Mouse (Mus musculus) hindbrain, embryonic 16.5 days (tissue): ENCODE data around the gene Zfp13. TPM values are rescaled to one million over a fixed set of nuclear protein-coding genes. Genes with fewer than 3 reads are reported as not detected.
A peak's percentile ranks its signal among the peaks of the same experiment; 100 is the strongest.

Source experiments
- ATAC-seq: fragments of 200-750 bp; cut with Nextera tagmentation; 2 replicates; pipeline ENCODE4 v1.8.0; 2017; ENCODE audit warnings: moderate TSS enrichment, moderate library complexity
- H3K27ac ChIP-seq: fragments of 300-500 bp; sonication (generic); 2 replicates; pipeline ENCODE4 v1.5.1; 2014; ENCODE audit warnings: low read depth, mild to moderate bottlenecking, control low read depth, low read length, moderate library complexity
- H3K27me3 ChIP-seq: fragments of 300-500 bp; sonication (generic); replicated peaks from 2 replicates; pipeline ENCODE4 v1.6.1; 2014; ENCODE audit warnings: low read length; ENCODE audit not compliant: control insufficient read depth, insufficient read depth
- H3K36me3 ChIP-seq: fragments of 300-500 bp; sonication (generic); 2 replicates; pipeline ENCODE4 v1.6.1; 2014; ENCODE audit warnings: mild to moderate bottlenecking, low read length, moderate library complexity, mixed read lengths; ENCODE audit not compliant: control insufficient read depth, insufficient read depth
- H3K4me1 ChIP-seq: fragments of 300-500 bp; sonication (generic); 2 replicates; pipeline ENCODE4 v1.6.1; 2014; ENCODE audit warnings: low read depth, low read length; ENCODE audit not compliant: control insufficient read depth, insufficient read depth
- H3K4me2 ChIP-seq: fragments of 300-500 bp; sonication (generic); 2 replicates; pipeline ENCODE4 v1.6.1; 2014; ENCODE audit warnings: mild to moderate bottlenecking, low read length, control low read depth, moderate library complexity
- H3K4me3 ChIP-seq: fragments of 300-500 bp; sonication (generic); 2 replicates; pipeline ENCODE4 v1.5.1; 2014; ENCODE audit warnings: mild to moderate bottlenecking, low read length, control low read depth, moderate library complexity
- H3K9ac ChIP-seq: fragments of 300-500 bp; sonication (generic); 2 replicates; pipeline ENCODE4 v1.6.1; 2014; ENCODE audit warnings: low read depth, mild to moderate bottlenecking, control low read depth, low read length, moderate library complexity
- H3K9me3 ChIP-seq: fragments of 300-500 bp; sonication (generic); 2 replicates; pipeline ENCODE4 v1.6.1; 2014; ENCODE audit warnings: mild to moderate bottlenecking, low read length, moderate library complexity; ENCODE audit not compliant: control insufficient read depth
- WGBS: fragments of 180-500 bp; shearing (Covaris S2); extraction: QIAGEN DNeasy Blood & Tissue Kit; methylation state at CpG from one replicate; pipeline ENCODE4 v1.1.7; 2014; 5-methylcytosine and 5-hydroxymethylcytosine counted together
- polyA plus RNA-seq: library from polyadenylated mRNA; unstranded; fragments of >200 nt; fragmentation: Nextera tagmentation; extraction: Ambion mirVana; gene quantifications from 2 replicates; pipeline ENCODE4 v1.2.1, GENCODE M21; 2015

Zfp13 gene
- polyA plus RNA-seq, 1 experiment from 2014 or later: 26.4 TPM

GRCm38 (mm10) chr17:23610361-23610800, 11.1 kb upstream of the Zfp13 start:
- H3K36me3 ChIP-seq: no peaks in the 10 kb centered on the region
- H3K4me3 ChIP-seq: no peak overlapping the region
- ATAC-seq: no peak
- 86% methylated on average over 28 of the region's 28 CpGs for WGBS
- H3K27me3 ChIP-seq: no peaks in the 10 kb centered on the region
- H3K4me2 ChIP-seq: no peak overlapping the region
- H3K4me1 ChIP-seq: no peaks in the 10 kb centered on the region
- H3K27ac ChIP-seq: no peak overlapping the region
- no peaks in the 10 kb centered on the region for H3K9me3 ChIP-seq
- no peak overlapping the region for H3K9ac ChIP-seq

GRCm38 (mm10) chr17:23609612-23610011, 10.3 kb upstream of the Zfp13 start:
- Histone ChIP-seq H3K27me3 (no peaks in the 10 kb centered on the region), H3K9ac (no peak overlapping the region), H3K27ac (no peak overlapping the region), H3K4me2 (no peak overlapping the region), H3K36me3 (no peaks in the 10 kb centered on the region), H3K9me3 (no peaks in the 10 kb centered on the region), H3K4me3 (no peak overlapping the region), H3K4me1 (no peaks in the 10 kb centered on the region)
- no peak for ATAC-seq
- WGBS: 89% methylated on average over 24 of the region's 24 CpGs

DNA sequence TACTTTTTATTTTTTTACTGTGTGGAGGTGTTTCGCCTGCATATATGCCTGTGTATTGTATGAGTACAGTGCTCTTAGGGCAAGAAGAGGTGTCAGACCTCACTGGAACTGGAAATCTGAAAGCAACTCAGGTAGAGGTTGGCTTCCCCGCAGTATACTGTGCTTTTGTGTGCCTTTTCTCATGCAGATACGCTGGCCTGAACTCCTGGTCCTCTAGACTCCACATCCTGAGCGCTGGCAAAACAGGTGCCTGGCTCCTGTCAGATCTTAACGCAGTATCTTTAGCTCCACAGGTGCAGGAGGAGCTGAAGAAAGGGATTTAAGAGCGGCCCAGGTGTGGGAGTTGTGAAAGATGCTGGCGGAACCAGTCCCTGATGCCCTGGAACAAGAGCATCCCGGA, 5.9 kb upstream of the Zfp13 start:
- H3K36me3 ChIP-seq: no peaks in the 10 kb centered on the region
- no peak overlapping the region for H3K27ac ChIP-seq
- no peaks in the 10 kb centered on the region for H3K4me1 ChIP-seq
- no peaks in the 10 kb centered on the region for H3K9me3 ChIP-seq
- no peak overlapping the region for H3K9ac ChIP-seq
- H3K27me3 ChIP-seq: no peaks in the 10 kb centered on the region
- WGBS: 78% methylated on average over 8 of the region's 8 CpGs
- H3K4me3 ChIP-seq: no peak overlapping the region
- no peak for ATAC-seq
- no peak overlapping the region for H3K4me2 ChIP-seq

GRCm38 (mm10) chr17:23604394-23604793, 5.1 kb upstream of the Zfp13 start:
- 86% methylated on average over 7 of the region's 7 CpGs for WGBS
- H3K4me1 ChIP-seq: no peaks in the 10 kb centered on the region
- H3K27me3 ChIP-seq: no peaks in the 10 kb centered on the region
- no peaks in the 10 kb centered on the region for H3K36me3 ChIP-seq
- no peak overlapping the region for H3K27ac ChIP-seq
- ATAC-seq: no peak
- no peak overlapping the region for H3K9ac ChIP-seq
- H3K9me3 ChIP-seq: no peaks in the 10 kb centered on the region
- H3K4me2 ChIP-seq: no peak overlapping the region
- no peak overlapping the region for H3K4me3 ChIP-seq

- Histone ChIP-seq H3K4me1 (peaks cover 2% of the 10 kb centered on the region; the same call in 1 of the 2 replicates), H3K4me2 (no peak overlapping the region), H3K27ac (no peak overlapping the region), H3K9ac (no peak overlapping the region), H3K27me3 (no peaks in the 10 kb centered on the region), H3K9me3 (no peaks in the 10 kb centered on the region), H3K36me3 (no peaks in the 10 kb centered on the region), H3K4me3 (no peak overlapping the region)
- 66% methylated on average over 2 of the region's 2 CpGs for WGBS
- no peak for ATAC-seq
Measured at GRCm38 (mm10) chr17:23603542-23603941, 4.3 kb upstream of the Zfp13 start.

GRCm38 (mm10) chr17:23603077-23603476, 3.8 kb upstream of the Zfp13 start:
- Histone ChIP-seq H3K4me1 (peaks cover 3% of the 10 kb centered on the region; the same call in 1 of the 2 replicates), H3K27me3 (no peaks in the 10 kb centered on the region), H3K36me3 (no peaks in the 10 kb centered on the region), H3K27ac (no peak overlapping the region), H3K4me2 (no peak overlapping the region), H3K9me3 (no peaks in the 10 kb centered on the region), H3K9ac (no peak overlapping the region), H3K4me3 (no peak overlapping the region)
- ATAC-seq: no peak
- 21% methylated on average over 8 of the region's 8 CpGs for WGBS

DNA sequence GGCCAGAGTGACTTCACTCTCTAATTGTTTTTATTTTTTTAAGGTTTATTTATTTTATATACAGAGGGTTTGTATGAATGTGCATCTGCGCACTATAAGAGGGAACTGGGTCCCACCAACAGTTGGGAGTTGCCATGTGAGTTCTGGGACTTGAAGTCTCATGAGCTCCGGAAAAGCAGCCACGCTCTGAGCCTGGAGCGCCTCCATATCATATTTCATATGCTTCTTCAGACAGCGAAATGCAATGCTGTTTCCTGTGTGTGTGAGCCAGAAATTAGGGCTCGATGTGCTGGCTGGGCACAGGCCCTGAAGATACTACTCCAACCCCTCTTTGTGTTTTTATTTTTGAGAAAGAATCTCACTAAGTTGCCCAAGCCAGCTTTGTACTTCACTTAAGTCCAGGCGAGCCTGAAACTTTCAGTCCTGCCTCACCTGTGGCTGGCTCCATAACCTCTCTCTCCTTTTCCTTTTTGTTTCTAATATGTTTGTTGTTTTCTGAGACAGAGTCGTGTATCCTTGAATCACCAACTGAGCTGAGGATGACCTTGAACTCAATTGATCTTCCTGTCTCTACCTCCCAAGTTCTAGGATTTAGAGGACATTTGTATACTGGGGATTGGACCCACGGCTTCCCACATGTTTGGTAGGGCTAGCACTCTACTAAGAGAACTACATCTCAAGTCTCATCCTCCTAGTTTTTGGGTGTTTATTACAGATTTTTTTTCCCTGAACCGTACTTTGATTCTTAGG, 2.7 kb upstream of the Zfp13 start:
- H3K4me2 ChIP-seq: no peak overlapping the region
- peaks cover 3% of the 10 kb centered on the region; the same call in 1 of the 2 replicates for H3K4me1 ChIP-seq
- no peaks in the 10 kb centered on the region for H3K27me3 ChIP-seq
- H3K4me3 ChIP-seq: no peak overlapping the region
- ATAC-seq: no peak
- WGBS: 56% methylated on average over 10 of the region's 10 CpGs
- no peak overlapping the region for H3K9ac ChIP-seq
- no peak overlapping the region for H3K27ac ChIP-seq
- H3K36me3 ChIP-seq: no peaks in the 10 kb centered on the region
- no peaks in the 10 kb centered on the region for H3K9me3 ChIP-seq

- ATAC-seq: no peak
- Histone ChIP-seq H3K9me3 (no peaks in the 10 kb centered on the region), H3K4me3 (no peak within 1 kb of the TSS), H3K36me3 (no peaks in the 10 kb centered on the region), H3K4me2 (peak within 1 kb of the TSS; percentile 72), H3K27ac (no peak within 1 kb of the TSS), H3K27me3 (no peaks in the 10 kb centered on the region), H3K9ac (no peak within 1 kb of the TSS; the same call in 1 of the 2 replicates), H3K4me1 (peaks cover 3% of the 10 kb centered on the region; the same call in 1 of the 2 replicates)
- WGBS: 33% methylated on average over 15 of the region's 15 CpGs
Measured at GRCm38 (mm10) chr17:23600641-23601622, 1.6 kb upstream of the Zfp13 start, which contains the start of gene Zscan10. Gene Zscan10 (plus strand): TSS chr17:23600856.

GRCm38 (mm10) chr17:23599605-23600063, 347 bp upstream of the Zfp13 start:
- H3K36me3 ChIP-seq: no peaks in the 10 kb centered on the region
- no peaks in the 10 kb centered on the region for H3K27me3 ChIP-seq
- 55% methylated on average over 7 of the region's 7 CpGs for WGBS
- H3K4me1 ChIP-seq: peaks cover 3% of the 10 kb centered on the region; the same call in 1 of the 2 replicates
- no peaks in the 10 kb centered on the region for H3K9me3 ChIP-seq
- H3K4me2 ChIP-seq: peak overlapping the region; percentile 72
- H3K9ac ChIP-seq: peak overlapping the region; percentile 66
- H3K27ac ChIP-seq: no peak overlapping the region; the same call in 1 of the 2 replicates
- H3K4me3 ChIP-seq: peak overlapping the region; percentile 41
- ATAC-seq: no peak
